Mouse (Mus musculus) neural tube, embryonic 14.5 days (tissue): Measurements from ENCODE around the gene Ing1. TPM values are rescaled to one million over a fixed set of nuclear protein-coding genes. Genes with fewer than 3 reads are reported as not detected.

Source experiments
- ATAC-seq: fragments of 200-750 bp; cut with Nextera tagmentation; 2 replicates; pipeline ENCODE4 v1.8.0; 2017; ENCODE audit warnings: low read depth, mild to moderate bottlenecking, moderate TSS enrichment, moderate library complexity
- H3K27ac ChIP-seq: fragments of 300-500 bp; sonication (generic); 2 replicates; pipeline ENCODE4 v1.5.1; 2014; ENCODE audit warnings: low read depth, mild to moderate bottlenecking, control low read depth, low read length, moderate library complexity, mixed read lengths
- H3K27me3 ChIP-seq: fragments of 300-500 bp; sonication (generic); 2 replicates; pipeline ENCODE4 v1.6.1; 2014; ENCODE audit warnings: low read length; ENCODE audit not compliant: control insufficient read depth, insufficient read depth
- H3K36me3 ChIP-seq: fragments of 300-500 bp; sonication (generic); 2 replicates; pipeline ENCODE4 v1.6.1; 2014; ENCODE audit warnings: low read length, mixed read lengths; ENCODE audit not compliant: control insufficient read depth, insufficient read depth
- H3K4me1 ChIP-seq: fragments of 300-500 bp; sonication (generic); 2 replicates; pipeline ENCODE4 v1.6.1; 2014; ENCODE audit warnings: low read length; ENCODE audit not compliant: control insufficient read depth, insufficient read depth
- H3K4me2 ChIP-seq: fragments of 300-500 bp; sonication (generic); 2 replicates; pipeline ENCODE4 v1.6.1; 2014; ENCODE audit warnings: mild to moderate bottlenecking, low read depth, low read length, control low read depth
- H3K4me3 ChIP-seq: fragments of 300-500 bp; sonication (generic); 2 replicates; pipeline ENCODE4 v1.5.1; 2014; ENCODE audit warnings: low read depth, low read length, control low read depth, mixed read lengths
- H3K9ac ChIP-seq: fragments of 300-500 bp; sonication (generic); replicated peaks from 2 replicates; pipeline ENCODE4 v1.6.1; 2014; ENCODE audit warnings: low read depth, mild to moderate bottlenecking, control low read depth, low read length, mixed read lengths
- H3K9me3 ChIP-seq: fragments of 300-500 bp; sonication (generic); 2 replicates; pipeline ENCODE4 v1.6.1; 2016; ENCODE audit warnings: low read length; ENCODE audit not compliant: control insufficient read depth
- WGBS: fragments of 180-500 bp; shearing (Covaris S2); extraction: QIAGEN DNeasy Blood & Tissue Kit; methylation state at CpG from one replicate; pipeline ENCODE4 v1.1.7; 2014; 5-methylcytosine and 5-hydroxymethylcytosine counted together
- polyA plus RNA-seq: library from polyadenylated mRNA; unstranded; fragments of >200 nt; fragmentation: Nextera tagmentation; extraction: Ambion mirVana; gene quantifications from 2 replicates; pipeline ENCODE4 v1.2.1, GENCODE M21; 2014

Gene Ing1
- 38.1 and 40.1 TPM in 2 replicates for polyA plus RNA-seq

DNA sequence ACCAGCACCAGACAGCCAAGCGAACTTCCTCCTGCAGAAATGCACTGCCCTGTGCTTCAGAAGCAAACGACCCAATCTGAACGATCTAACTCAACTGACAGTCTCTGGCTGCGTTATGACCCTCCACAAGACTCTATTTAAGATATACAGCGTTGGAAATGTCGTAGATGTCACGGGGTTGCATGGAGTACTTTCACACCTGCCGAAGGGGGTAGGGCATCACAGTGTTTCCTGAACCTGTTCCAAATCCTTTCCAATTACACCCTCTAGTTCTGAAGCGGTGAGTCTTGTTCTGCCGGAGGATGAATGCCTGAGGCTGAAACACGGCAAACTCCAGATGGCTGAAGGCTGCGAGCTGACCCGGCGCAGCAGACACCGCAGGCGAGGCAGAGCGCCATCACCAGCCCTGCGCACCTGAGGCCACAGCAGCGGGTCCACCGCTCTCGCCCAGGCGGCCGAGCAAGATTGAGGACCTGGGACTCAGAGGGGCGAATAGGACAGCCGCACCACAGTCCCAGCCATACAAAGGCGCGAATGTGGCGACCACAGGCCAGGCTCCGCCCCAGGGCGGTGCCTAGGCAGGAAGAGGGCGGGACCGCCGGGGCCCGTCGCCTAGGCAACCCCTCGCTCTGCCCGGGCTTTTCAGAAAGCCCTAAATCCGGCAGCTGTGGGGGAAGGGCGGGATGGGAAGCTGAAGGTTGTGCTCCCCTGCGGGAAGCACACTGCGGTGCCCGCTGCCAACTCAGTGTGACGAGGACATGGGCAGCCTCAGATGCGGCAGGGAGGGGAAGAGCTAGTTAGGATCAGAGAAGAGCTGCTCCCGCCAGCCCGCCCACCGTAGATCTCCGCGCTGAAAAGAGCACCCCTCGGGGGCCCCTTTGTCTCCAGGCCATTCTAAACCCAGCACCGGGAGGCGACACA is at the start of gene Ing1:
Gene Ing1 (plus strand): TSS at position 773 of the 921 bp plus-strand sequence.
- Histone ChIP-seq H3K27me3 (no peaks in the 10 kb centered on the region; the same call in 1 of the 2 replicates), H3K36me3 (no peaks in the 10 kb centered on the region), H3K27ac (peak within 1 kb of the TSS; percentile 100), H3K9me3 (no peaks in the 10 kb centered on the region), H3K4me3 (peak within 1 kb of the TSS; percentile 72), H3K4me1 (peaks cover 6% of the 10 kb centered on the region), H3K9ac (peak within 1 kb of the TSS; percentile 87), H3K4me2 (peak within 1 kb of the TSS; percentile 65)
- under 1% methylated on average over 52 of the region's 52 CpGs for WGBS
- peak; percentile 85 for ATAC-seq

DNA sequence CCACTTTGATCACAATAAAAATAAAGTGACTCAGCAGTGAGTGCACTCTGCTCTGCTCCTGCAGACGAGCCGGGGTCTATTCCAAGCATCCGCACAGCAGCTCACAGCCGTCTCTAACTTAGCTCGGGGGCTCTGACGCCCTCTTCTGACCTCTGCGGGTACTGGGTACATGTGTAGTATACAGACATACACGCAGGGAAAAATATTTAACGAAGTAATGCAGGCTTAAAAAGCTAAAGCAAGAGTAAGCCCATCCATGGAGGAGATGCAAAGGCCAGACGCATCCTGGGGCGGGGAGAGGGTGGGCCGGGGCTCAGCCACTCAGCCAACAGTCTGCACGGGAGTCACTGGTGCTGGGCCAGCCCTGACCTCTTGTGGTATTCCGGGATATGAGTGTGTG is 49.3 kb upstream of the Ing1 start:
- Histone ChIP-seq H3K4me3 (no peak overlapping the region), H3K27ac (no peak overlapping the region), H3K9ac (no peak overlapping the region), H3K4me2 (no peak overlapping the region), H3K36me3 (peaks cover 53% of the 10 kb centered on the region), H3K4me1 (no peaks in the 10 kb centered on the region), H3K27me3 (no peaks in the 10 kb centered on the region), H3K9me3 (no peaks in the 10 kb centered on the region)
- ATAC-seq: no peak
- 88% methylated on average over 14 of the region's 14 CpGs for WGBS

DNA sequence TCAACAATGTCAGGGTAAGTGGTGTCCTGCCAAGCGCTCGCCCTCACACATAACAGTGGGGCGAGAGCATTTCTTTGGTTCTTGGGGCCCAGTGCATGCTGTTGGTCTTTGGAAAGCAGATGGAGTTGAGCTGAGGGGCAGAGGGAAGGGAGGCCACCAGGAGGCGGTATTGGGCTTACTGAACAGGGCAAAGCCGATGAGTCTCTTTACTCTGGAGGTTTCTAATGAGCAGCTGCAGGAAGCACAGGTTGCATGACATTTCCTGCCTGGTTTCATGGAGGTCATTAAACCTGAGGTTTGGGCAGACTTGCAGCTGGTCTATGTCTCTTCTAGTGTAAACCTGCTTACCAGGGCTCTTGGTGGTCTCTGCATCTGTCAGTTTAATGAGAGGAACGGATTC is 48.6 kb upstream of the Ing1 start:
- WGBS: 80% methylated on average over 6 of the region's 6 CpGs
- H3K36me3 ChIP-seq: peaks cover 53% of the 10 kb centered on the region
- H3K27ac ChIP-seq: no peak overlapping the region
- no peaks in the 10 kb centered on the region for H3K4me1 ChIP-seq
- ATAC-seq: no peak
- no peaks in the 10 kb centered on the region for H3K9me3 ChIP-seq
- H3K4me3 ChIP-seq: no peak overlapping the region
- H3K9ac ChIP-seq: no peak overlapping the region
- no peak overlapping the region for H3K4me2 ChIP-seq
- H3K27me3 ChIP-seq: no peaks in the 10 kb centered on the region

DNA sequence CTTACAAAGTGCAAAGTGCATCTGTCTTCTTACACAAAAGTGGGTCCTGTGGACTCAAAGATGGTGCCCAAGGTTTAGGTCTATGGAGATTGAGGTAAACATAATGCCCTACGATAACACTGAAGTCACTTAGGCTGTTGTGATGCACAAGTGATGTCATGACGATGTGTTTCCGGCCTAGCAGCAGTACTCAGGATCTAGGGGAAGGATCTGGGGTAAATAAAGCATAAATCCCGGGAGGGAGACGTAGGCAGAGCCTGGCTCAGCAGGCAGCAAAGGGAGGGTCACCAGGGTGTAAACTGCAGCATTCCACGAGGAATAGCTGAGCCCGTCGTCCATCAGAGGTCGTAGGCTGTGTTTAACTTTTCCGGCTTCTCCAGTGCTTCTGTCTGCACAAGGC is 46.5 kb upstream of the Ing1 start:
- H3K9me3 ChIP-seq: no peaks in the 10 kb centered on the region
- 88% methylated on average over 10 of the region's 10 CpGs for WGBS
- H3K27ac ChIP-seq: no peak overlapping the region

DNA sequence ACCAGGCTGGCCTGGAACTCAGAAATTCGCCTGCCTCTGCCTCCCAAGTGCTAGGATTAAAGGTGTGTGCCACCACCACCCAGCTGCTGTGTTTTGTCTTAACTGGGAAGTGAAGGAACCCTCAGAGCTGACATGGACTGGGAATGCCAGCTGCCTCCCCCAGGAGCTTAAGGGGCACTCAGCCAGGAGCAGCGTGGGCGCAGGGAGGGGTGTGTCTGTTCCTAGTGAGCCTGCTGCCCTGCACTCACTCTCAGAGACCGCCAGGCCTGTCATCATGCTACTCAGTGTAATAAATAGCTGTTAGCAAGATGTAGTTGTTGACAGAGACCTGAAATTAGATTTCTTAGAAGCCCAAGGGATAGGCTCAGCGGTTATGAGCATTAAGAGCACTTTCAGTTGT is 44.4 kb upstream of the Ing1 start:
- no peak for ATAC-seq
- Histone ChIP-seq H3K9me3 (no peaks in the 10 kb centered on the region), H3K27me3 (no peaks in the 10 kb centered on the region), H3K9ac (no peak overlapping the region), H3K4me2 (no peak overlapping the region), H3K36me3 (peaks cover 45% of the 10 kb centered on the region), H3K4me1 (no peaks in the 10 kb centered on the region), H3K27ac (no peak overlapping the region), H3K4me3 (no peak overlapping the region)
- WGBS: 90% methylated on average over 5 of the region's 5 CpGs

More for the DNA sequence above, 46.5 kb upstream of the Ing1 start:
- ATAC-seq: no peak
- no peak overlapping the region for H3K4me2 ChIP-seq
- no peak overlapping the region for H3K9ac ChIP-seq
- no peaks in the 10 kb centered on the region for H3K27me3 ChIP-seq
- no peak overlapping the region for H3K4me3 ChIP-seq
- H3K36me3 ChIP-seq: peaks cover 56% of the 10 kb centered on the region
- H3K4me1 ChIP-seq: no peaks in the 10 kb centered on the region

DNA sequence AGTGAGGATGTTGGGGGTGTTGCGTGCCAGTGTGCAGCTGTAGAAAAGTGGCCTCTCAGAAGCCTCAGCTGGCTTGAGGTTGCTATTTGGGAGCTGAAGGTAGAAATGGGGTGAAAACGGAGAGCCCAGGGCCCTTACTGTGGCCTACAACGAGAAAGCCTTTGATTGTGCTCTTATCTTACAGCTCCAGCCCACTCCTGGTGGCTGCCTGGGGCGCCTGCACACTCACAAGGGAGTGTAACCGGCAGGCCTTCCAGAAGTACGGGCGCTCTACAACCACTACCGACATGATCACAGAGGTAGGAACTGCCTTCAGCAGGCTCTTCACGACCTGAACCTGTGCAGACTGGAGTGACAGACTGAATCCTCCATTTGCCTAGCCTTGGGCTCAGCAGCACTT is 42.7 kb upstream of the Ing1 start:
- no peak overlapping the region for H3K4me3 ChIP-seq
- no peaks in the 10 kb centered on the region for H3K4me1 ChIP-seq
- H3K9ac ChIP-seq: no peak overlapping the region
- no peak overlapping the region for H3K4me2 ChIP-seq
- no peak overlapping the region for H3K27ac ChIP-seq
- no peak for ATAC-seq
- no peaks in the 10 kb centered on the region for H3K27me3 ChIP-seq
- peaks cover 45% of the 10 kb centered on the region for H3K36me3 ChIP-seq
- no peaks in the 10 kb centered on the region for H3K9me3 ChIP-seq
- WGBS: 92% methylated on average over 9 of the region's 9 CpGs

DNA sequence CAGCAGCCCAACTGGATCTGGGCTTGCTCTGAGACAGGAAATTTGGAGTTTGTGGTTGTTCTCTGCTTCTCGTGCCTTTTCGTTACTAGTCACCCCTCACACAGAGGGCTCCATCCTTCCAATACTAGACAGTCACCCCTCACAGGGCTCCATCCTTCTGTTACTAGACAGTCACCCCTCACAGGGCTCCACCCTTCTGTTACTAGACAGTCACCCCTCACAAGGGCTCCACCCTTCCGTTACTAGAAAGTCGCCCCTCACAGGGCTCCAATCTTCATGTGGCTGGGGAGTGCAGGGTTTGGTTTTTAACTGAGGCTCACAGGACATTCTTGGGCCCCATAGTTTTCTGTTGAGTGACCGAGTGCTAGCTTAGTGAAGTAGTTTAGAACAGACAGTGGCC is 42.1 kb upstream of the Ing1 start:
- ATAC-seq: no peak
- Histone ChIP-seq H3K36me3 (peaks cover 42% of the 10 kb centered on the region), H3K9ac (no peak overlapping the region), H3K4me2 (no peak overlapping the region), H3K9me3 (no peaks in the 10 kb centered on the region), H3K27ac (no peak overlapping the region), H3K4me3 (no peak overlapping the region), H3K4me1 (no peaks in the 10 kb centered on the region), H3K27me3 (no peaks in the 10 kb centered on the region)
- 90% methylated on average over 5 of the region's 5 CpGs for WGBS

DNA sequence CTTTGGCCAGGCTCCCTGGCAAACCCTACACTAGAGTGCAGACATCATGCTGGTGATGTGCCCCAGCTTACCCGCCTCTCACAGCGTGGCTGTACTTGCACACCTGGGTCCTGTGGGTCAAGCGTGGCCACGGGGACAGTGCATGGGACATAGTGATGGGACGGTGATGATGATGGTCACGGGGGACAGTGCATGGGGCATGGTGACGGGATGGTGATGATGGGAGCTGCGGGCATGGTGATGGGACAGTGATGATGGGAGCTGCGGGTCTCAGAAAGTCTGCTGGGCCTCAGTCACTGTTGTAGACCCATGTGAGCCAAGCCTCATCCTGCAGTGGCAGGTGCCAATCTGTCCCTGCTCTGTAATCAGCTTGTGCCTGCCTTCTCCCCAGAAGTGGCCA is 39.1 kb upstream of the Ing1 start:
- 0 out of 2 replicates have a peak, but pooled peaks have one; percentile 26 for ATAC-seq
- WGBS: 96% methylated on average over 9 of the region's 9 CpGs
- Histone ChIP-seq H3K4me2 (no peak overlapping the region), H3K27me3 (no peaks in the 10 kb centered on the region), H3K9me3 (no peaks in the 10 kb centered on the region), H3K36me3 (peaks cover 28% of the 10 kb centered on the region; the same call in 1 of the 2 replicates), H3K9ac (no peak overlapping the region), H3K4me3 (no peak overlapping the region), H3K4me1 (no peaks in the 10 kb centered on the region), H3K27ac (no peak overlapping the region)

DNA sequence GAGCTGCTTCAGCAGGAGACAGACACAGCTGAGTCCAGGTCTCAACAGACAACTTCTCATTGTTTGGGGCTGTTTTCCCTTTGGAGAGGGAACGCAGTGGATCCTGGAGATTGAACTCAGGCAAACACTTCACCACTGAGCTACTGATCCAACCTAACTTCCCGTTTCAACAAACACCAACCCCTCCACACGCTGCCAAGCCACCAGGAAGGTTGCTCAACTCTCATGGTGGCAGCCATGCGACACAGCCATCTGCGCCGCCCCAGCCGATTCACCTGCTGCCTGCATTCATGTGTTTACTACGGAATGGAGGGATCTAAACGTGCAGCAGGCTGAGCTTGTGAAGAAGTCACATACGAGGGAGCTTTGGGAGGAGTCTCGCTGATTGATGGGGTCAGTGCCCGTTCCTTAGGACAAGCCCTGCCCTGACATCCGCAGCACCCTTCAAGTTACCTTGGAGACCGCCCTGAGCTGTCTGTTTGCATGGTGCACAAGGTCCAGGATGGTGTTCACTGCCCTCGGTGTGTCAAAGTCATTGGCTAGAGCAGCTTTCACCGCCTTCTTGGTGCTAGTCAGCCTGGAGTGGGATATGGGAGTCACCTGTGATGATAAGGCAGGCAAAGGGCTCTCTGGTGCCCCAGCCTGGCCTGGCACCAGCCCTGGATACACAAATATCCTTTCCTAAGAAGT is 37.9 kb upstream of the Ing1 start:
- ATAC-seq: no peak
- H3K4me2 ChIP-seq: no peak overlapping the region
- H3K36me3 ChIP-seq: peaks cover 25% of the 10 kb centered on the region; the same call in 1 of the 2 replicates
- no peak overlapping the region for H3K4me3 ChIP-seq
- H3K27ac ChIP-seq: no peak overlapping the region
- no peaks in the 10 kb centered on the region for H3K4me1 ChIP-seq
- no peaks in the 10 kb centered on the region for H3K27me3 ChIP-seq
- H3K9me3 ChIP-seq: no peaks in the 10 kb centered on the region
- H3K9ac ChIP-seq: no peak overlapping the region
- 88% methylated on average over 16 of the region's 16 CpGs for WGBS
